Mouse (Mus musculus): ENCODE data around the gene Nrxn2.

Nrxn2 gene

DNA sequence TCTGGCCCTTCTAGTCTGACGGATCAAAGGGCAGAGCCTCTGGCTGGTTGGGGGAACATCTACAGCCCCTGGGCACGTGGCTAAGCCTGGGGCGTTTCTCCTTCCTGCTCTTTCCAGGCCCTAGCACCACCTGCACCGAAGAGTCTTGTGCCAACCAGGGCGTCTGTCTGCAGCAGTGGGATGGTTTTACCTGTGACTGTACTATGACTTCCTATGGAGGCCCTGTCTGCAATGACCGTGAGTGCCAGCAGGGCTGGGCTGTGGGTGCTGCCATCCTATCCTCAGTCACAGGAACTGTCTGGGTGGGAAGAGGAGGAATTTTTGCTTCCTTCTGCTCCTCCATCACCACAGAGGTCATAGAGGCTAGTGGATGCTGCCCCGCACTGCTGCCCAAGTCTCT, 74.7 kb downstream of the Nrxn2 start:
- DNase-seq (ENCODE audit: low read depth, low spot score): no peak

DNA sequence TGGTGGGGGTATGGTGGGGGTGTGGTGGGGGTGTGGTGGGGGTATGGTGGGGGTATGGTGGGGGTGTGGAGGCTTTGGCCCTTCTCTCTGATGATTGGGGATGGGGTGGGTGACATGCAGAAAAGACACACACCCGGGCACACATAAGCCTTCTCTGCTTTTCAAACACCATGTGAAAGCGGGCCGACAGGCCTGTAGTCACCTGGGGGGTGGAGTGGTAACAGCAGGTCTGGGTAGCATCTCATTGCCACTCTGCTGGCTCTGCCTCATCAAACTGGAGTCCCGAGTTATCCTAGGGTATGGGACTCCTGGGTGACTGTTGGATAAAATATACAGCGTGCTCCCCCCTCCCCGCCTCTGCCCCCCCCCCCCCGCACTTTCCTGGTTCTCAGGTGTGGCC, 75.5 kb downstream of the Nrxn2 start:
- DNase-seq (ENCODE audit: low read depth, low spot score): no peak

DNA sequence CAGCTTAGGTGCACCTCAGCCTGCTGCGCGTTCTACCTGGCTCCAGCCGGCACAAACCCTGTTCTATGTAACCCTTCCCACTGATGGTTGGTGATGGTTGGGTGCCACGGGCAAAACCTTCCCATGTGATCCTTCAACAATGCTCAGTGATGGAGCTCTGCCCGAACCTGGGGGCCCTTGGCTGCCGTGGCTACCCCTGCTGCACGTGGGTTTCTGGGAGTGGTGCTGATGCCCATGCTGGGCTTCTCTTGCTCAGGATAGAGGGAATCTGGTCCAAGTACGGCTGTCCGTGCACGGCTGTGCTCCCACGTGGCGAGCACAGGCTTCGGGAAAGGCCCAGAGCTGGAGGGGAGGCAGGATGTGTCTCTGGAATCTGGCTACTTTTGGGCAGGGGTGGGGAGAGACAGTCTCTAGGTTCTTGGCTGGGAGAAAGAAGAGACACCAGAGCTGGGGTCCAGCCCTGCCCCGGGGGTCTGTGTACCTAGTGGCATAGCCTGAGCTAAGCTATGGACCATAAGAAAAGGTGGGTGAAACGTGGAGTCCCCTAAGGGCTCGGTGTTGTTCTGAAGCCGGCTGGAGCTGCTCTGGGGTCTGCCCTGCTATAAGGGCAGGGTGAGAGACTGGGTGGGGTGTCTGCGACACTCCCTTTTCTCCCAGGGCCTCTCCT, 76.1 kb downstream of the Nrxn2 start:
- DNase-seq (ENCODE audit: low read depth, low spot score): no peak

DNA sequence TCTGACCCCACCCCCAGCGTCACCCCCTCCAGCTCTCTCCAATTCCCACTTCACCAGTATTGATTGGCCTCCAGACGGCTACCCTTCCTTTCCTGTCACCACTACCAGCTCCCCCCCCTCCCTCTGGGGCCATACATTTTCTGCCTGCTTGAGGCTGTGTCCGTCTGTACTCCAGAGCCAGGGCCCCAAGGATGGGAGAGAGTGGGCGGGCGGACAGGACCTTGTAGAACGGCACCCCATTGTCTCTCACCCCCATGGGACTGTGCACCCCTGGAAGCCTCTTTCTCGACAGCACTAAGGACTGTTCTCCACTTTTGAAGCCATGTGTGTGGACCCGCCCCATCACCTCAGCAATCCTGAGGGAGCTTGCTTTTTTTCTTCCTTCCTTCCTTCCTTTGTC, 77.2 kb downstream of the Nrxn2 start:
- DNase-seq (ENCODE audit: low read depth, low spot score): no peak

DNA sequence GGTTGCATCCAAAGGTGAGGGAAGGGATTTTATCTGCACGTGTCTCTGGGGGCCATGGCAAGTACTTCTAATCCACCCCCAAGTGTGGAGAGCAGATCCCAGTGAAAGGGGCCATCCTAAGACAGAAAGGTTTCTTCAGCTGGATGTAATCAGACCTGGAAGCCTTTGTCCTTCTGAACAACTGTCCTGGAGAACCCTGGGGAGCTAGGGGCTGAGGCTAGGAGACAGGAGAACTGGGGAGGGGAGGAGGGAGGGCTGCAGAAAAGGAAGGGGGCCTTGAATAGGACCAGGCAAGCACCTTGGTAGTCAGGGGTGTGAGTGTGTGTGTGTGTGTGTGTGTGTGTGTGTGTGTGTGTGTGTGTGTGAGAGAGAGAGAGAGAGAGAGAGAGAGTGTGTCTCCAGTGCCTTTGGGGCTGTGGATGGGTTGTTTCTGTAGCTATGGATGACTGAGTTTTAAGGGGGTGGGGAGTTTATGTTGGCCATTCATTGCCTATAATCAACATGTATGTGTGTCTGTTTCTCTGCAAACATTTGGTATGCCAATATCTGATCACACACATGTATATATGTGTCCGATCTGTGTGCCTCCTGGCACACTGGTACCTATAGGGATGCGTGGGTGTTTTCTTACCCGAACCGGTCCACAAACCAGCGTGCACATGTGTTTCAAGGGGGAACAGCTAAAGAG, 78.1 kb downstream of the Nrxn2 start:
- no peak for DNase-seq (ENCODE audit: low read depth, low spot score)

DNA sequence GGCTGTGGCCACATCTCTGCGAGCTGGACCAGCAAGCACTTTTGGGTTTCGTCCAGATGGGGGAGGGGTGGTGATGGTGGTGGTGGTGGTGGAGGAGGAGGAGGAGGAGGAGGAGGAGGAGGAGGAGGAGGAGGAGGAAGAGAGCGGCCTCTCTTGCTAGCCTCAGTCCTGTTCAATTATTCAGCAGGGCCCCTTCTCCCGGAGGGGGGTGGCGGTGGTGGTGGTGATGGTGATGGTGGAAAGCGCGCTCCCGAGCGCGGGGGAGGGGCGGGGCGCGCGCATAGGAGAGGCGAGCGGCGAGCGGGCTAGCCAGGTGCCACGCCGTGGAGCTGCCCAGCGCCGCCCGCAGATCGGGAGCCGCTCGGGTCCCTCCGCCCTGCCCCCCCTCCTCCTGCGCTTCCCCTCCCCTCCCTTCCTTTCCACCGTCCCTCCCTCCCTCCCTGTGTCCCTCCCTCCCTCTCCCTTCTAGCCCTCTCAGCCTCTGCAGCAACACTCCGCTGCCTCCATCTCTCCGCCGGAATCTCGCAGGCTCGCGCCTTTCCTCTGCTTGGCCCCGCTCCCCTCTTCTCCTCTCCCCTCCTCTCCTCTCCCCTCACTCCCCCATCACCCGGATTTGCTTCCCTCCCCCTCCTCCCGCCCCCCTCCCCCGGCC, 78.7 kb downstream of the Nrxn2 start:
- DNase-seq (ENCODE audit: low read depth, low spot score): no peak

DNA sequence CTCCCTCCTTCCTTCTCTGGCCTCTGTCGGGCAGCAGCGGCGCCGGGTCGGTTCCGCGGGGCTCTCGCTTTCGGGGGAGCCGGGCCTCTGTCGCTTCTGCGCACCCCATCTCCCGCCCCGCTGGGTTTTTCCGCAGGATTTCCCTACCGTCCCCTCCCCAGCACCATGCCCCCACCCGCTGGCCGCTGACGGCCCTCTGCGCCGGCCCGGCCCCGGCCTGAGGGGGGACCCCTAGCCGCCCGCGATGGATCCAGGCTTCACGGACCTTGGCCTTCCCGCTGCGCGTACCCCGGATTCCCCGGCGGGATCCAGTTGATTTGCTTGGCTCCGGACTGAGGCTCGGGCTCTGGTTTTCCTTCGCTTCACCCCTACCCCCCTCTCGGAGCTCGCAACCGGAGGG, 79.3 kb downstream of the Nrxn2 start:
- DNase-seq (ENCODE audit: low read depth, low spot score): no peak

DNA sequence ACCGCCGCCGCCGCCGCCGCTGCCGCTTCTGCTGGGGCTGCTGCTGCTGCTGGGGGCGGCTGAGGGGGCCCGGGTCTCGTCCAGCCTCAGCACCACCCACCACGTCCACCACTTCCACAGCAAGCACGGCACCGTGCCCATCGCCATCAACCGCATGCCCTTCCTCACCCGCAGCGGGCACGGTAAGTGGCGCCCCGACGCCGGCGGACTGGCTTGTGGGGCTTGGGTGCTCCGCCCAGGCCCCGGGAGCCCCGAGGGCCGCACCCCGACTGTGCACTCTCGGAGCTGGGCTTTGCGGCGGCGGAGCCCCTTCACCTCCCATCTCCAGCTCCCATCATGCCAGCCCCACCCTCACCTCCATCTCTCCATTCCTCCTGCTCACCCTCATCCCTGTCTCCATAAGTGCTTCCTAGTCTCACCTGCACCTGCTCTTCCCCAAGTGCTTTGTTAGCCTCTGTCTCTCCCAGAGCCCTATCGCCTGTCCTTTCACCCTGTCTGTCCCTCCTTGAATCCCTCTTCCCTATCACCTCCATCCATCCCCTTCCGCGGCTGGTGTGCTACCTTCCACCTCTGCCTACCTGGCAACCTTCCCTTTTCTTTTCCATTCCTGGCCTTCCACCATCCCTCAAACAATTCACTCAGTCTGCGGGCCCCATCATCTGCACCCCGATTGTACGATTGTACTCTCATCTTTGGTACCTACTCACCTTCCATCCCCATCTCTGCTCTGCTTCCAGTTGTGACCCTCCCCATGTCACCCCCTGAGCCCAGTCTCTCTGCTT, 80.0 kb downstream of the Nrxn2 start:
- no peak for DNase-seq (ENCODE audit: low read depth, low spot score)

DNA sequence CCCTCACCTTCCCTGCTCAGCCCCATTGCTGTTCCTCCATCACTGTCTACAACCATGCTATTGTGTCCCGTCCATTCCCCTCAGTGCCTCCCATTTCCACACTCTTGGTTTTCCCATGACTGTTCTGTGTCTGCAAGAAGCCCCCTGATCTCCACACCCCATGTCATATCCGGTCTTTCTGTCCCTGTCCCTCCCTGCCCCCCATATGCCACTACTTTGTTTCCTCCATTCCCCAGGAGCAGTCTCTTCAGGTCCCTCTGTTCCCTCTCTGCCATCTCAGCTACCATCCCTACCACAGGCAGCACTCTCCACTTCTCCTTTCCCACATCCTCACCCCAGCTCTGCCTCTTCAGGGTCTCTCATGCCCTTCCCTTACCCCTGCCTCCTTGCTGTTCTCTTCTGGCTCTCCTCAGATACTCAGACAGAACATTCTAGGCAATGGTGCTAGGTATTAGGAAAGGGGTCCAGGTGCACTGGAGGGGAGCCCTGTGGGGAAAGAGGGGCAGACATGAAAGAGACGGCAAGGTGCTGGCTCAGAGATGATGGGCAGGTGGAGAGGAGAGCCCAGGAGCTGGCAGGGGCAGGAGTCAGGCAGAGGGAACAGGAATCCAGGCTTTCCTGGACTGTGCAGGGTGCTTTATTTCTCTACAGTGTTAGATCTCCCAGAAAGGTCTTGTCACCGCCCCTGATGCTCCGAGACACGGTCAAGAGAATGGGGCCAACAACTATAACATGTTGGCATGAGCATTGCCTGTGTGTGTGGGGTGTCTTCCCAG, 81.5 kb downstream of the Nrxn2 start:
- no peak for DNase-seq (ENCODE audit: low read depth, low spot score)

DNA sequence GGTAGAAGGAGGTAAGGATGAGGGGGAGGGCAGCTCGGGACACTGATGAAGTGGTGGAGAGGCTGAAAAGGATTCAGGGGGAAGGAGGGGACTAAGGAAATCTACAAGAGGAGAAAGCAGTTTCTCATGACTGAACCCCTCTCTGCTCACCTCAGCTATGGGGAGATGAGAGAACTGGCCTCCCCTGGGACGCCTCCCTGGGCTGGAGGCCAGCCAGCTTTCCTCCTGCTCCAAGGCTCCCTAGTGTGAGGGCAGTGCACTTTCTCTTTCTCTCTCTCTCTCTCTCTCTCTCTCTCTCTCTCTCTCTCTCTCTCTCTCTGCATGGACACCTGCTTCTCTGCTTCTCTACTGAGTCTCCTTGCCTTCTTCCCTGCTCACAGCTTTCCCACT, 82.1 kb downstream of the Nrxn2 start:
- no peak for DNase-seq (ENCODE audit: low read depth, low spot score)

DNA sequence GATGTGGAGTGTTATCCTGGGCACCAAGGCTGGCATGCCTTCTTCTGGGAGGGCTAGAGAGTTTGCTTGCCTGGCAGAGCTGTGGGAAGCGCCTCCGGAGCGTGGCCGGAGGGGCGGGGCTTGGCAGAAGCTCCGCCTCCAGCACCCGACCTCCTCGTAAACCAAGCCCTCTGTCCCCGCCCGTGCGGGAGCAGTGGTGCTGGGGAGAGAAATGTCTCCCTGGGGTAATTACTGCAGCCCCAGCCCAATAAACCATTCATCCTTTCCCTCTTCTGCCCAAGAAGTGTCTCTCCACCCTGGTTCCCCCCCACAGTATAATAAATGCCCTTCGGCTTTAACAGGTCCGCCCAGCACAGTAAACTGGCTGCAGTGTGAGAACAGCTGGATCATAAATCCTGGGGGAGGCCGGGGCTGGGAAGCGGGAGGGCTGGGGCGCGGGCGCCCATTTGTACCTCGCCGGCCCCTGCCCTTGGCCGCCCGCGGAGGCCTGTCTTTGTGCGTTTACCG, 83.6 kb downstream of the Nrxn2 start:
- DNase-seq (ENCODE audit: low read depth, low spot score): no peak

DNA sequence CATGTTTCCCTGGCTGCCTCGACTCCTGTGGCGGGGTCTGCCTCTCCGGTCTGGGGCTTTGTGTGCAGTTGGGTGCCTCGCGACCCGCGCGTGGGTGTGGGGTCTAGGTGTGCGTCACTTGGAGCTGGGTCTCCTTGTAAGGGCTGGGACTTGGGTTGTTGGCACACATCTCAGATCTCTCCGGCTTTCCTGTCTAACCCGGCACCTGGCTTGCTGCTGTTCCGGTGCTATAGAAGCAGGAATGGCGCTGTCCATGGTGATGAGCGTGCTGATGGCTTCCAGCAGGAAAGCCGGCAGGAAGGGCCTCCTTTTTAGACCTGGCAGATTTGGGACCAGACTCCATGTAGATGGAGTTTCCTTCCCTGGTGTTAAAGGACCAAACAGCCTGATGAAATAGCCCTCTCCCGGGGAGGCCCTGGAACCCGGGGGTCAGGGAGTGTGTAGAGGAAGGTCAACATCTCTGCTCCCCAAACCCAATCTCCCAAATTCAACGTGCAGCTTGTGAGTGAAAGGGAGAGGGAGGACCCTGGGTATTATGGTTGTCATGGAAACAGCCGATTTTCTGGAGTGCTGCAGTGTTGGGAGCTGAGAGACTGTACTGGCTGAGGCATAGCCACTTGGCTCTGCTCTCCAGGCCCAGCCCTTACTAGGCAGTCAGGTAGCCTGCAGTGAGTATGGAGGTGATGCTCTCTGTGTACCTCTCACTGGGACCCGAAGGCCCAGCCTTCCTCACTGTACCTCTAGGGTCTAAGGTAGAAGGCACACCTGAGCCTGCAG, 84.2 kb downstream of the Nrxn2 start:
- peak; percentile 86 for DNase-seq (ENCODE audit: low read depth, low spot score)

DNA sequence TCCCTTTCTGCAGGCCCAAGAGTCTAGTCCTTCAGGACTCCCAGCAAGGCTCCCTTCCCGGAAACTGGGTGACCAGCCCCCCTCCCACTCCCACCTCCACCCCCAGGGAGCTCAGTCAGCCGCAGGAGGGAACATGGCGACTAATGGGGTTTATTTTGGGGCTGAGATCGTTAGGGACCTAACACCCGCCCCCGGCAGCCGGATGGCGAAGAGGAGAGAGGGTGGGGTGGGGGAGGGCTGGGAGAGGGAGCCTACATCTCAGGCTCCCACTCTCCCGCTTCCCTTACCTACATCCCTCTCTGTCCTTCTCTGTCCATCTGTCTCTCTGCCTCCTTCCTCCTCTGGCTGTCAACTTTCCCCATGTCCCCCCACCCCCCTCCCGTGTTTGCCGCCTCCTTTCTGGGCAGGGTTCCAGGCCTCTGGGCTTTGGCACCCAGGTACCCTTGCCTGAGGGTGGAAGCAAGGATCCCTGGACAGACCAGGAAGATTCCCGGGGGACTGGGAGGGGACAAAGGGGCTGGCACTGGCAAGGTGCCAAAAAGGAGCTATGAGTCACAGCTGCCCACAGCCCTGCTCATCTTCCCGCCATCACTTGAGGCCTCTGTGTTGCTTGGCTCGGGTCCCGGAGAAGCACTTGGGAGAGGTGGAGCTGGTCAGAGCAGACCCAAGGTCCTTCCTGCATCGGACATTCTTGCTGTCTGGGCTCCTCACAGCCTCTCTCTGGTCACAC, 85.6 kb downstream of the Nrxn2 start:
- peak; percentile 92 for DNase-seq (ENCODE audit: low read depth, low spot score)

DNA sequence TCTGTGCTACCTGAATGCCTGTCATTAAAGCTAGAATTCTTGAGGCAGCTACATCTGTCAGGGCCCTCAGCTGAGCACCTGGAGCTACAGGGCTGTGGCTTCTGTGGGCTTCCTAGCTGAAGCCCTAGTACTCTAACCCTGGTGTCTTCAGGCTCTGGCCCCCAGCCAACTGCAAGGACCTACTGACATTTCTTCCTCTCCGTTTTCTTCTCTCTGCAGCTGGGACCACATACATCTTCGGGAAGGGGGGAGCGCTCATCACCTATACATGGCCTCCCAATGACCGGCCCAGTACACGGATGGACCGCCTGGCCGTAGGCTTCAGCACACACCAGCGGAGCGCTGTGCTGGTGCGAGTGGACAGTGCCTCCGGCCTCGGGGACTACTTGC, 86.1 kb downstream of the Nrxn2 start:
- DNase-seq (ENCODE audit: low read depth, low spot score): no peak

DNA sequence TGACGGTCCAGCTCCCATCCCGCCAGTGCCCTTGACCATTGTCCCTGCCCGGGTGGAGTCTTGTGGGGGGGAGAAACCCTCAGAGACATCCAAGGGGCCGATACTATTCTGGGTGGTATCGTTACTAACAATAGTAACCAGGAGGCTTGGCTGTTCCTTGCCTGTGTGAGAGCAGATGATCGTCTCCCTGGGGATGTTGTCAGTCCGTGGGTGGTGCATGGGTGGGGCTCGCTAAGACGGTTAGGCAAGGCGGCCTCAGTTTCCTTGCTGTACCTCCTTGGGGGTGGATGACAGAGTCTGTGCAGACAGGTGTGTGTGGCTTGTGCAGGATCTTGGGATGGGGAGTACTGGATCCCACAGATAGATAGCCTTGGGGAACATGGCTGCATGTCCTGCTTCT, 88.9 kb downstream of the Nrxn2 start:
- no peak for DNase-seq (ENCODE audit: low read depth, low spot score)

DNA sequence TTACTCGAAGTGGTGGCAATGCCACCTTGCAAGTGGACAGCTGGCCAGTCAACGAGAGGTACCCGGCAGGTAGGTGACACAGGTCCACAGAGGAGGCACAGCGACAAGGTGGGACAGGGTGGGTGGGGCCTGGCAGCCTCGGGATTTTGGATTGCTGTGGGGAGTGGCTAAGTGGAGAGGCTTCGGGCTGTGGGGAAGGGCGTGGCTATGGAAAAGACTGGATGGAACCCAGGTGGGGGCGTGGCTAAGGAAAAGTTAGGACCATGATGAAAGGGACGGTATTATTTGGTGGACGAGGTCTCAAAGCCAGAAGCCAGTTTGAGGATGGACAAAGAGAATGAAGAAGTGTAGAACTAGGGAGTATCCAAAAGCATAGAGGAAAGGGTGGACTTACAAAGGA, 91.3 kb downstream of the Nrxn2 start:
- DNase-seq (ENCODE audit: low read depth, low spot score): no peak

DNA sequence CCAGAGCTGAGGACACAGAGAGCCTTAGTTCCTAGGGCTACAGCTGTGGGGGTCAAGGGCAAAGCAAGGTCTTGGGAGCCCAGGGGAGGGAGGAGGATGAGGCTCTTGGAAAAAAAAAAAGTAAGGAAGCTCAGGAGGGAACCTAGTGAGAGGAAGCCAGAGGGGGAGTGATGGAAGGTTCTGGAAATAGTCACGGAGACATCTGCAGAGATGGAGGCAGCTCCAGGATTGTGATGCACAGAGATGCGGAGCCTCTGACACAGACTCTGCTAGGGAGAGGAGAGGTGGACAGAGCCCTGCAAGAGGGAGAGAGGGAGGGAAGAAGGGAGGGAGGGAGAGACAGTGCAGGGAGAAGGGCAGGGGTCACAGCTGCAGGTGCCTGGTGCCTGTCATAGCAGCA, 92.0 kb downstream of the Nrxn2 start:
- no peak for DNase-seq (ENCODE audit: low read depth, low spot score)

DNA sequence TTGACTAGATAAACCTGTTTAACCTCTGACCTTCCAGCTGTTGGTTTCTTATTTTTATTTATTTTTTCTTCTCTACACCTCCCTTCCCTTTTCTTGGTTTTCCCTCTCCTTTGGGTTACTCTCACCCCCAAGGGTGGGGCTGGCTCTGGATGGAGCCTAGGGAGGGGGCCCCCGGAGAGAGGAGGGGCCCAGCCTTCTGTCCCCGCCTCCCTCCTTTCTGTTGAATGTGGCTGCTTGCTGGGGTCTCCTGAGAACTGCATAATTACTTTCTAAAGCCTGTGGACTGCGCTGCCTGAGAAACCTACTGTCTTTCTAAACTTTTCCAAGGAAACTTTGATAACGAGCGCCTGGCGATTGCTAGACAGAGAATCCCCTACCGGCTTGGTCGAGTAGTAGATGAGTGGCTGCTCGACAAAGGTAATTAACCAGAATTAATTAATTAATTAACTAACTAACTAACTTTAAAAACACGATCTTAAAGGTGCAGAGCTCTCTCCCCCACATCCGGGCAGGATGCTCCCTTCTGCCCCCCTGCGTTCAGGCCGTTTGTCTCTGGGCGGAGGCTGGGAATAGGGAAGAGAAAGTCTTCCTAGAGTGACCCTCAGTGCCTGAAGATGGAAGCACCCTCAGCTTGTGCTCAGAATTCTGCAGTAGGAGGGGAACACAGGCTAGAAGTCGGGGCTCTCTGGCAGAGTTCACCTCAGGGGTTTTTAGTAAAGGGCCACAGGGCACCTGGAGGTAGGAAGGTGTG, 95.0 kb downstream of the Nrxn2 start:
- DNase-seq (ENCODE audit: low read depth, low spot score): no peak

DNA sequence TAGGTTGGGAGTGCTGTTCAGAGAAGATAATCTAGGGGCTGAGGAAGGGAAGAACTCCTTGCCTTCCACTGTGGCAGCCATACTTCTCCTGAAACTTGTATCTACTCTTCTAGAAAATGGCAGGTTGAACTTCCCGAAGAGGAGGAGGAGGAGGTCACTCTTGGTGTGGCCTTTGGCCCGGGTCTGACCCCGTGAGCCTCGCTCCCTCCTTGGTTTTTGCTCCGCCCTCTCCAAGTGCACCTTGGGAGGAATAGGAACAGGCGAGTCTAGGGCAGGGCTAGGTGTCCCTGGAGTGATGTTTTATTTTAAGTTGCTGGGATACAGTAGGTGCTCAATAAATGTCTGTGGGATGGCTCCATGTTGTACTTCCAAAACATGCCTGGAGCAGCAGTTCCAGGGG, 96.4 kb downstream of the Nrxn2 start:
- DNase-seq (ENCODE audit: low read depth, low spot score): no peak
